Mouse (Mus musculus): ENCODE measurements at regions not wholly inside any gene's neighbourhood (a gene's known extent, or its start where the extent isn't known, plus 50 kb on each side); places are given as distances from the start of the nearest gene placed in this dataset.
"Not testable (repeated sequence)": the region's sequence is repeated elsewhere in the genome, so short reads cannot be mapped to it uniquely, and the experiment has no call there.

- H3K27me3 ChIP-seq (ENCODE audit: control insufficient read depth, insufficient read depth, low read depth, low read length); H3K9ac ChIP-seq (ENCODE audit: low read depth, low read length); H3K36me3 ChIP-seq (ENCODE audit: control insufficient read depth, insufficient read depth, low read length); H3K4me3 ChIP-seq (ENCODE audit: low read depth, low read length); H3K4me2 ChIP-seq (ENCODE audit: low read length); H3K27ac ChIP-seq (ENCODE audit: low read length); ATAC-seq; H3K4me1 ChIP-seq (ENCODE audit: control insufficient read depth, insufficient read depth, low read length); H3K9me3 ChIP-seq (replicated peaks; ENCODE audit: control insufficient read depth, low read length, poor library complexity, severe bottlenecking): not testable (repeated sequence)
- WGBS = no CpG with 5 or more reads among the region's 4 CpGs
These were observed 77.8 kb downstream of the BC107364 start for GRCm38 (mm10) chr3:96374343-96374624.

GRCm38 (mm10) chr3:96373600-96374342 lies 78.3 kb downstream of the BC107364 start:
- H3K36me3 ChIP-seq (ENCODE audit: control insufficient read depth, insufficient read depth, low read length); H3K27me3 ChIP-seq (ENCODE audit: control insufficient read depth, insufficient read depth, low read depth, low read length); H3K27ac ChIP-seq (ENCODE audit: low read length); H3K4me3 ChIP-seq (ENCODE audit: low read depth, low read length); H3K4me1 ChIP-seq (ENCODE audit: control insufficient read depth, insufficient read depth, low read length); H3K4me2 ChIP-seq (ENCODE audit: low read length); H3K9ac ChIP-seq (ENCODE audit: low read depth, low read length); H3K9me3 ChIP-seq (replicated peaks; ENCODE audit: control insufficient read depth, low read length, poor library complexity, severe bottlenecking): not testable (repeated sequence)
- ATAC-seq = peak; percentile 60; the same call in 1 of the 2 replicates
- no CpG with 5 or more reads among the region's 43 CpGs for WGBS

GRCm38 (mm10) chr3:96362581-96362980 lies 68.8 kb upstream of the Fcgr1 start:
- peaks cover 11% of the 10 kb centered on the region for H3K27me3 ChIP-seq (ENCODE audit: control insufficient read depth, insufficient read depth, low read depth, low read length)
- ATAC-seq; H3K9me3 ChIP-seq (replicated peaks; ENCODE audit: control insufficient read depth, low read length, poor library complexity, severe bottlenecking); H3K4me1 ChIP-seq (ENCODE audit: control insufficient read depth, insufficient read depth, low read length); H3K36me3 ChIP-seq (ENCODE audit: control insufficient read depth, insufficient read depth, low read length); H3K9ac ChIP-seq (ENCODE audit: low read depth, low read length); H3K4me2 ChIP-seq (ENCODE audit: low read length); H3K4me3 ChIP-seq (ENCODE audit: low read depth, low read length); H3K27ac ChIP-seq (ENCODE audit: low read length): not testable (repeated sequence)
- 39% methylated on average over 10 of the region's 10 CpGs for WGBS

GRCm38 (mm10) chr3:96360816-96361215 lies 67.0 kb upstream of the Fcgr1 start:
- H3K9ac ChIP-seq (ENCODE audit: low read depth, low read length) = no peak overlapping the region
- no peak overlapping the region for H3K4me2 ChIP-seq (ENCODE audit: low read length)
- WGBS = 70% methylated on average over 3 of the region's 3 CpGs
- H3K4me3 ChIP-seq (ENCODE audit: low read depth, low read length) = no peak overlapping the region
- H3K9me3 ChIP-seq (replicated peaks; ENCODE audit: control insufficient read depth, low read length, poor library complexity, severe bottlenecking) = no peaks in the 10 kb centered on the region
- H3K36me3 ChIP-seq (ENCODE audit: control insufficient read depth, insufficient read depth, low read length) = no peaks in the 10 kb centered on the region
- H3K27ac ChIP-seq (ENCODE audit: low read length) = no peak overlapping the region
- H3K4me1 ChIP-seq (ENCODE audit: control insufficient read depth, insufficient read depth, low read length) = no peaks in the 10 kb centered on the region
- H3K27me3 ChIP-seq (ENCODE audit: control insufficient read depth, insufficient read depth, low read depth, low read length) = peaks cover 11% of the 10 kb centered on the region
- no peak for ATAC-seq

GRCm38 (mm10) chr3:96360214-96360536 lies 66.4 kb upstream of the Fcgr1 start:
- not testable (repeated sequence) for ATAC-seq; H3K4me2 ChIP-seq (ENCODE audit: low read length); H3K4me1 ChIP-seq (ENCODE audit: control insufficient read depth, insufficient read depth, low read length); H3K9me3 ChIP-seq (replicated peaks; ENCODE audit: control insufficient read depth, low read length, poor library complexity, severe bottlenecking); H3K36me3 ChIP-seq (ENCODE audit: control insufficient read depth, insufficient read depth, low read length); H3K27ac ChIP-seq (ENCODE audit: low read length); H3K4me3 ChIP-seq (ENCODE audit: low read depth, low read length); H3K9ac ChIP-seq (ENCODE audit: low read depth, low read length)
- 17% methylated on average over 1 of the region's 21 CpGs for WGBS
- H3K27me3 ChIP-seq (ENCODE audit: control insufficient read depth, insufficient read depth, low read depth, low read length) = peaks cover 11% of the 10 kb centered on the region

- not testable (repeated sequence) for H3K4me2 ChIP-seq (ENCODE audit: low read length); H3K27ac ChIP-seq (ENCODE audit: low read length); H3K4me1 ChIP-seq (ENCODE audit: control insufficient read depth, insufficient read depth, low read length); H3K9me3 ChIP-seq (replicated peaks; ENCODE audit: control insufficient read depth, low read length, poor library complexity, severe bottlenecking); H3K9ac ChIP-seq (ENCODE audit: low read depth, low read length); H3K4me3 ChIP-seq (ENCODE audit: low read depth, low read length); H3K36me3 ChIP-seq (ENCODE audit: control insufficient read depth, insufficient read depth, low read length)
- 0 out of 2 replicates have a peak, but pooled peaks have one; percentile 56 for ATAC-seq
- WGBS = no CpG with 5 or more reads among the region's 26 CpGs
- peaks cover 11% of the 10 kb centered on the region for H3K27me3 ChIP-seq (ENCODE audit: control insufficient read depth, insufficient read depth, low read depth, low read length)
These were observed 65.9 kb upstream of the Fcgr1 start for GRCm38 (mm10) chr3:96359507-96360213.

- not testable (repeated sequence) for H3K4me2 ChIP-seq (ENCODE audit: low read length); H3K4me1 ChIP-seq (ENCODE audit: control insufficient read depth, insufficient read depth, low read length); H3K9me3 ChIP-seq (replicated peaks; ENCODE audit: control insufficient read depth, low read length, poor library complexity, severe bottlenecking); H3K27me3 ChIP-seq (ENCODE audit: control insufficient read depth, insufficient read depth, low read depth, low read length); H3K27ac ChIP-seq (ENCODE audit: low read length); H3K4me3 ChIP-seq (ENCODE audit: low read depth, low read length); ATAC-seq; H3K9ac ChIP-seq (ENCODE audit: low read depth, low read length); H3K36me3 ChIP-seq (ENCODE audit: control insufficient read depth, insufficient read depth, low read length)
- no CpG with 5 or more reads among the region's 6 CpGs for WGBS
These were observed 57.9 kb upstream of the Fcgr1 start for GRCm38 (mm10) chr3:96351623-96352022.

- H3K9me3 ChIP-seq (replicated peaks; ENCODE audit: control insufficient read depth, low read length, poor library complexity, severe bottlenecking); H3K27me3 ChIP-seq (ENCODE audit: control insufficient read depth, insufficient read depth, low read depth, low read length); H3K4me3 ChIP-seq (ENCODE audit: low read depth, low read length); H3K4me1 ChIP-seq (ENCODE audit: control insufficient read depth, insufficient read depth, low read length); H3K4me2 ChIP-seq (ENCODE audit: low read length); H3K36me3 ChIP-seq (ENCODE audit: control insufficient read depth, insufficient read depth, low read length); H3K9ac ChIP-seq (ENCODE audit: low read depth, low read length); H3K27ac ChIP-seq (ENCODE audit: low read length); ATAC-seq: not testable (repeated sequence)
- WGBS = no CpG with 5 or more reads among the region's 13 CpGs
These were observed 57.2 kb upstream of the Fcgr1 start for GRCm38 (mm10) chr3:96350985-96351384.

GRCm38 (mm10) chr3:96346543-96346942 lies 52.8 kb upstream of the Fcgr1 start:
- H3K27me3 ChIP-seq (ENCODE audit: control insufficient read depth, insufficient read depth, low read depth, low read length) = peaks cover 17% of the 10 kb centered on the region
- H3K9me3 ChIP-seq (replicated peaks; ENCODE audit: control insufficient read depth, low read length, poor library complexity, severe bottlenecking); H3K4me3 ChIP-seq (ENCODE audit: low read depth, low read length); H3K4me1 ChIP-seq (ENCODE audit: control insufficient read depth, insufficient read depth, low read length); H3K4me2 ChIP-seq (ENCODE audit: low read length); H3K9ac ChIP-seq (ENCODE audit: low read depth, low read length); H3K36me3 ChIP-seq (ENCODE audit: control insufficient read depth, insufficient read depth, low read length); ATAC-seq; H3K27ac ChIP-seq (ENCODE audit: low read length): not testable (repeated sequence)
- WGBS = no CpG with 5 or more reads among the region's 17 CpGs
